Mouse (Mus musculus): Measurements from ENCODE around the gene Gm45234. TPM values are rescaled to one million over a fixed set of nuclear protein-coding genes. Genes with fewer than 3 reads are reported as not detected.

Gene Gm45234
- total RNA-seq, 2 experiments from 2014 or later = 0.71 TPM; not detected in 1

GRCm38 (mm10) chr6:124712918-124713317 lies 42.9 kb downstream of the Gm45234 start:
- DNase-seq (ENCODE audit: extremely low spot score in 1 of 2, low spot score in 1 of 2) = no peak

DNA sequence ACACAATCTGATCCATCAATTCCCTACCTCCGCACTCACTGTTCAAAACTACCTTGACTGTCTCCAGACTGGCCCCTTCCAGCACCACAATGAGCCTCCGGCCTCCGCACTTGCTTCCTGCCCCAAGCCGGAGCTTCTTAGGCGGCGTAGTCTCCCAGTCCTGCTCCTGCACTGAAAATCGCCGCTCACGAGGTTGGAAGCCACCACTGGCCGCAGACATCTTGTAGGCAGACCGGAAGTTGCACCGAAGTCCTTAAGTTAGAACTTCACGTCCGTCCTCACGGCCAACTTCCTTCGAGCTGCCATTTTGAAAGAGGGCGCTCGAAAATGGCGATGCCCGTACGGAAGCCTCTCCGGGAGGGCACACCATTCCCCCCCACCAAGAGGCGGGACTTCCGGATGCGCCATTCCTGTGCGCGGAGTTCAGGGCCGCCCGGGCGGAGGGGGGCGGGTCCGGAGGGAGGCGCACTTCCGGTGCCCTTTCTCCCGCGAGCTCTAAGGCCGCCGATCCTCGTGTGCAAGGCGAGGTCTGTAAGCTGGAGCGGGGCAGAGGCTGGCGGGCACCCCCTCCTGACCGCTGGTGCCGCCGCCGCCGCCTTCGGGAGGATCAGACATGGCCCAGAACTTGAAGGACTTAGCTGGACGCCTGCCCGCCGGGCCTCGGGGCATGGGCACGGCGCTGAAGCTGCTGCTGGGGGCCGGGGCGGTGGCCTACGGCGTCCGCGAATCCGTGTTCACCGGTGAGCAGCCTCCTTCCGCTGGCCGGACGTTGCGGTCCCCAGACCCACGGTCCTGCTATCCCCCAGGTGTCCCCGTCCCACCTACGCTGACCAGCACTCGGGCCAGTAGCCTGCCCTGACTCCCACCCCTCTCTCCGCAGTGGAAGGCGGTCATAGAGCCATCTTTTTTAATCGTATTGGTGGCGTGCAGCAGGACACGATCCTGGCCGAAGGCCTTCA lies 43.7 kb downstream of the Gm45234 start, which contains the start of the genes Emg1 and Phb2:
Emg1 (minus strand) TSS at position 355 of the 959 bp plus-strand sequence.
Phb2 (plus strand) TSS at position 513 of the 959 bp plus-strand sequence.
- peak; percentile 91 to 94 for DNase-seq (ENCODE audit: extremely low spot score in 1 of 2, low spot score in 1 of 2)

DNA sequence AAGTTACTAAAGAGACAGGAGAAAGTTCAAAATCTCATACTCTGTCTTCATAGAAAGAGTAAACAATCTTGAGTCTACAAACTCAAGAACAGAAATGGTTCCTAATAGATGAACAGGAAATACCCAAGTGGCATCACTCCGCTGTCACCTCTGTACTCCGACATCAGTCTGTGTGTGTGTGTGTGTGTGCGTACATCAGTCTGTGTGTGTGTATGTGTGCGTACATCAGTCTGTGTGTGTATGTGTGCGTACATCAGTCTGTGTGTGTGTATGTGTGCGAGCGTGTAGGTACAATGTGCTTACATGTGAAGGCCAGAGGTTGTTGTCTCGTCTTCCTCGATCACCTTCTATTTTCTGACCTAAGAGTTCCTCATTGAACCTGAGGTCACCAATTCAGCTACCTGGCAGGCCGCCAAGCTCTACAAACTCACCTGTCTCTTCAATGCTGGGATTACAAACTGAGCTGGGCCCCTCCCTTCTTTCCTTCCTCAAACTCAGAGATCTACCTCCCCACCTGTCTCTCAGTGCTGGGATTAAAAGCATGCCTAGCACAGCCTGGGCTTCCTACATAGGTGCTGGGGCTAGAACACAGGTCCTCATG lies 47.4 kb downstream of the Gm45234 start:
- DNase-seq (ENCODE audit: extremely low spot score in 1 of 2, low spot score in 1 of 2) = no peak

GRCm38 (mm10) chr6:124706061-124706627 lies 49.7 kb downstream of the Gm45234 start:
- DNase-seq (ENCODE audit: extremely low spot score in 1 of 2, low spot score in 1 of 2) = no peak

DNA sequence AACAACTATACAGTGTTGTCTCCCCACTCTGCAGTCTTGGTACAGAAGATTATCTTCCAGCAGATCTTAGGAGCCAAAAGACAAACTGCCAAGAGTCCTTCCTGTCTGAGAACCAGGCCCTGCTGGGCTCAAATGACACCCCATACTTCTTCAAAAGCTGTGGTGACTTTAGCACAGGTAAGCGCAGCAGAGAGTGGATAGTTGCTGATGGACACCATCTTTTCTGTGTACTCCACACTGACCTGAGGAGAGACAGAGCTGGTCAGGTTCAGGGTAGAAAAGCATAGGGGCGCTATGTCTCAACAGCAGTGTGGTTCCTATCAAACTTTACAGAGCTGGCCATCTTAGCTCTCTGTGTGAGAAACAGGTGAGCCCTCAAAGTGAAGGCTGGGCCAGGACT lies 51.4 kb downstream of the Gm45234 start:
- DNase-seq (ENCODE audit: extremely low spot score in 1 of 2, low spot score in 1 of 2) = no peak

GRCm38 (mm10) chr6:124703789-124704188 lies 52.0 kb downstream of the Gm45234 start:
- no peak for DNase-seq (ENCODE audit: extremely low spot score in 1 of 2, low spot score in 1 of 2)

DNA sequence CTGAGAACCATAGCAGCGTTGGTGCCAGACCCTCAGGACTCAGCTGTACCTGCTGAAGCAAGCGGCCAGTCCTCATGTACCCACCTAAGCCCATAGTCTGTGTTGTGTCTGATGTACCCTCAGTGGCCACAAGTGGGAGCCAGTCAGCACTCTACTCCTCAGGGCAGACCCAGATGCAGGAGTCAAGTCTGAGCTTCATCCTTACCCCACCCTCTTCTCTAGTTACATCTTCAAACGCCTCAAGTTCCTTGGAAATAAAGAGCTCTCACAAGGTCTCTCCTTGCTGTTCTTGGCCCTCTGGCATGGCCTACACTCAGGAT lies 53.1 kb downstream of the Gm45234 start:
- DNase-seq (ENCODE audit: extremely low spot score in 1 of 2, low spot score in 1 of 2) = peak; percentile 54 to 74

DNA sequence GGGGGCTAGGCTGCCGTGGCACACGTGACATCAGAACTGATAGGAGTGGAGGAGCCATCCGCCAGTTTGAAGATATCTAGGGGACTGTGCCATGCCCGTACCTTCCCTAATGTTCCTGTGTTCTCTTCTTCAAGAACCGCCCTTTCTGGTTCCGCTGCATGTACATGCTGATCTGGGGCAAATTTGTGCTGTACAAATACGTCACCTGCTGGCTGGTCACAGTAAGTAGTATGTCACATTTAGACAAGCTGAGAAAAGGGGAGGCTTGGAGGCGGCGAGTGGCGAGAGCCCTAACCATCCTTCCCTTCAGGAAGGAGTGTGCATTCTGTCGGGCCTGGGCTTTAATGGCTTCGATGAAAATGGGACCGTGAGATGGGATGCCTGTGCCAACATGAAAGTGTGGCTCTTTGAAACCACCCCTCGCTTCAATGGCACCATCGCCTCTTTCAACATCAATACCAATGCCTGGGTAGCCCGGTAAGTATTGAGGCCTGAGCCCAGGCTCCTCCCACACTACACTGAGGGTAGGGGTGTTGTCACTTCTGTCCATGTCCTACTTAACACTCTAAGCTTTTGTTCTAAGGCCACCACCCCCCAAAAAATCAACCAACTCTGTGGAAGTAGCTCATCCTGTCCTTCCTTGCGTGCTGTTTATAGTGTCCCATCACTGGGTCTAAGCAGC lies 53.6 kb downstream of the Gm45234 start:
- no peak for DNase-seq (ENCODE audit: extremely low spot score in 1 of 2, low spot score in 1 of 2)

GRCm38 (mm10) chr6:124701338-124701737 lies 54.5 kb downstream of the Gm45234 start:
- DNase-seq (ENCODE audit: extremely low spot score in 1 of 2, low spot score in 1 of 2) = no peak

DNA sequence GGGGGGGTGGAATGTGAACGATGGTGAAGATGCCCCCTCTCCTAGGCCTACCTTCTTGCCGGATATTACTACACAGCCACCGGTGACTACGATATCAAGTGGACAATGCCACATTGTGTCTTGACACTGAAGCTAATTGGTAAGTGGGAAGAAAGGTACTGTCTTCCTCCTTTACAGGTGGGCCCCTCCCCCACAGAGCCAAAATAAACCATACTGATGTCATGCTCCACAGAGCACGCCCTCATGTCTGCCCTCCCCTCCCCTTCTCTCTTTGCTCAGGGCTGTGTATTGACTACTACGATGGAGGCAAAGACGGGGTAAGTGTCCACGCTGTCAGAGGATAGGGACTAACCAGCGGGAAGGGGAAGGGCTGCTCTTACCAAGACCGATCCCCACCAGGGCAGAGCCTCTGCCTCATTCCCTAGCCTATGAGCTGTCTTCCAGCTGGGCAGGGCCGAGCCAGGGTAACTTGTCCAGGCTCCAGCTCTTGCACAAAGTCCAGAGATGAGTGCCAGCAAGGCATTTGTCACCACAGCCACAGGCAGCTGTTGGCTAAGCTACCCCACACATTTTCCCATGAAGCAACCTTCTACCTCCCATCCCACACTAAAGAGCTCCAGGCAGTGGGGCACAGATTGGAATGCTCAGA lies 55.7 kb downstream of the Gm45234 start:
- DNase-seq (ENCODE audit: extremely low spot score in 1 of 2, low spot score in 1 of 2) = no peak

GRCm38 (mm10) chr6:124699366-124699765 lies 56.5 kb downstream of the Gm45234 start:
- no peak for DNase-seq (ENCODE audit: extremely low spot score in 1 of 2, low spot score in 1 of 2)

DNA sequence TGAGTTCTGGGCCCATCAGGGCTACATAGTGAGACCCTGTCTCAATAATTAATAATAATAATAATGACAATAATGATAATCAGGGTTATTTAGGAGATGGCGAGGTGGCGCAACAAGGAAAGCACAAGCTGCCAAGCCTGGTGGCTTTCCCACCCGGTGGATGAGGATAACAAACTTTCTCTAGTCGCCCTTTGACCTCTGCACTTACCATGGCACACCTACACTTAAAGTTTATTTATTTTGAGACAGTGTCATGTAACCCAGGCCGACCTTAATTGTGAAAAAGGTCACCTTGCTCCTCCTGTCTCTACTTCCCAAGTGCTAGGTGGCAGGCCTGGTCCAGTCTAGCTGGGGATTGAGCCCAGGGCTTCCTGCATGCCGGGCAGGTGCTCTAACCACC lies 57.1 kb downstream of the Gm45234 start:
- no peak for DNase-seq (ENCODE audit: extremely low spot score in 1 of 2, low spot score in 1 of 2)

DNA sequence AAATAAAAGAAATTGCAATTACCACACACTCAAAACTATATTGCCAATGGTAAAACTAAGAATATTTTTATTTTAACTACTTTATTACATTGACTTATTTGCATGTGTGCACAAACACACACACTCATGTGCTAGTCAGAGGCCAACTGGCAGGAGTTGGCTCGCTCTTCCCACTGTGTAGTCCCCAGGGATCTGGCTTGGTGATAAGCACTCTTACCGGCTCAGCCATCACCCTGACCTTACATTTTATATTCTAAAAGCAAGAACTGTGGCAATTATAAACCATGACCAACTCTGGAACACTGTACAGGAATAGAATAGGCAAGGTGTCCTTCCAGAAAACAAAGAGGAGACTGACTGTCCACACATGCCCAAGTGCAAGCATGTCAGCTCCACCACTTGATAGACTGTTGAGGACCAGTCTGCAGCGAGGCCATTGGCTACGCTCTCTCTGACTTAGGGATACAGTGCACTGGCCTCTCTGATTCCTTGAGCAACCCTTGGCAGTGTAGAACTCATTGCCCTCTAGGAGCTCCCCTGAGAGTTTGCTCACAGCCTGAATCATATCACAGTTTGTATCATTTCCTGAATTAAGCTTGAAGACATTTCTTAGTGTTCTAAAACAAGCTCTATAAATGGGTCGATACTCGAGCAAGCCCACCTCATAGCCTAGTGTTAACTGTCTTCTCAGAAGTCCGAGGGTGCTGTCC lies 59.2 kb downstream of the Gm45234 start:
- no peak for DNase-seq (ENCODE audit: extremely low spot score in 1 of 2, low spot score in 1 of 2)

DNA sequence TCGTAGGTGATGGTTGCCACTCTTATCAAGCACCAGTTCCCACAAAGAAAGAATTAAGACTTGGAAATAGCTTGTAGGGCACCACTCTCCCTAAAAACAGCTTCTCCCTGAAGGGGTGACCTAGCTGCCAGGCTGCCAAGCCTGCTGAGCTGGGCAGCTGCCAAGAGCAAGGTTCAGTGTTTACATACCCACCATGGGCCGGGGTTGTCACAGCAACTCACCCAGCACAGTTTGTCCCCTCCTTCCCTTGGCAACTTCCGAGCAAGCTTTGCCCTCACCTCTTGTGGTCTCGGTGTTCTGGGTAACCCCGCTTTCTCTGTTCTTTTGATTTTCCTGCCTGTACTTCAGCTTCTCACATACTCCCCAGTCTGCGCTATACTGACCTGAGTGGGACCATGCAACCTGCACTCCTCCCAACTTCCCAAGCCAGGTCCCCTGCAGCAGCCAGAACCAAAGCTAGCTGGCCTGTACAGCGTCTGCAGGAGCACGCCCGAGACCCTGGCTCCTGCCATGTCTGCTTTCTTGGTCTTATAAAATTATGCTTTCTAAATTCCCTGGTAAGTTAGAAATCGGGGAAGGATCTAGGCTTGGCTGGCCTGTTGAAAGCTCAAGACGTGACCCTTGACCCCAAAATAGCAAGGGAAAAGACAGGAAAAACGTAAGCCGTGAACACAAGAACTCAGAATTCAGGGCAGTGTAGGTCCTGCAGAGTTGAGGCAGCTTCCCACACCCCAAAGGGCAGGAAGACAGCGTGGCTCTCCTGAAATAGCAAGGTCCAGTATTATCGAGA lies 61.5 kb downstream of the Gm45234 start:
- DNase-seq (ENCODE audit: extremely low spot score in 1 of 2, low spot score in 1 of 2) = peak in 1 of 2 experiments; percentile 56

GRCm38 (mm10) chr6:124693243-124693981 lies 62.4 kb downstream of the Gm45234 start:
- DNase-seq (ENCODE audit: extremely low spot score in 1 of 2, low spot score in 1 of 2) = no peak

DNA sequence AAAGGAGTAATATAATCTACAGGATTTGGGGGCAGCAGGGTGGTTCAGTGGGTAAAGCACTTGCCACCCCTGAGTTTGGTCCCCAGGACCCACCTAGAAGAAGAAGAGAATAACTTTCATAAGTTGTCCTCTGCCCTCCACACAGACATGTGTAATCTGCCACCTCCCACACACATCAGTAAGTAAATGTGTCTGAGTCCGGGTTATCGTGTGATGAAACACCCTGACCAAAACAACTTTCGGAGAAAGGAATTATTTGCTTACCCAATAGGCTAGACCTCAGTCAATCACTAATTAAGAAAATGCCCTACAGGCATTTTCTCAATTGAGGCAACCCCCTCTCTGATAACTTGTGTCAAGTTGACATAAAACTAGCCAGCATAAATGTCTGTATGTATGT lies 65.3 kb downstream of the Gm45234 start:
- no peak for DNase-seq (ENCODE audit: extremely low spot score in 1 of 2, low spot score in 1 of 2)
